Mouse (Mus musculus) neutrophil, adult 5-6 weeks (primary cell): Measurements from ENCODE around the gene Muc1. TPM values are rescaled to one million over a fixed set of nuclear protein-coding genes. Genes with fewer than 3 reads are reported as not detected.
A peak's percentile ranks its signal among the peaks of the same experiment; 100 is the strongest.
"Not testable (repeated sequence)": the region's sequence is repeated elsewhere in the genome, so short reads cannot be mapped to it uniquely, and the experiment has no call there.

Source experiments
- ATAC-seq: fragments of 151-379, 151-347 bp; 2 replicates; pipeline ENCODE4 v1.8.0; 2017; ENCODE audit warnings: mild to moderate bottlenecking, moderate TSS enrichment; ENCODE audit not compliant: insufficient number of reproducible peaks, poor library complexity, low FRiP score, severe bottlenecking; ENCODE audit errors: extremely low read depth
- total RNA-seq: library from RNA; stranded (forward); fragments of 200-1000 nt; gene quantifications from 2 replicates; pipeline ENCODE4 v1.2.3, GENCODE M21; 2017

Muc1 gene
- total RNA-seq, 1 experiment from 2014 or later: 7.1 TPM

DNA sequence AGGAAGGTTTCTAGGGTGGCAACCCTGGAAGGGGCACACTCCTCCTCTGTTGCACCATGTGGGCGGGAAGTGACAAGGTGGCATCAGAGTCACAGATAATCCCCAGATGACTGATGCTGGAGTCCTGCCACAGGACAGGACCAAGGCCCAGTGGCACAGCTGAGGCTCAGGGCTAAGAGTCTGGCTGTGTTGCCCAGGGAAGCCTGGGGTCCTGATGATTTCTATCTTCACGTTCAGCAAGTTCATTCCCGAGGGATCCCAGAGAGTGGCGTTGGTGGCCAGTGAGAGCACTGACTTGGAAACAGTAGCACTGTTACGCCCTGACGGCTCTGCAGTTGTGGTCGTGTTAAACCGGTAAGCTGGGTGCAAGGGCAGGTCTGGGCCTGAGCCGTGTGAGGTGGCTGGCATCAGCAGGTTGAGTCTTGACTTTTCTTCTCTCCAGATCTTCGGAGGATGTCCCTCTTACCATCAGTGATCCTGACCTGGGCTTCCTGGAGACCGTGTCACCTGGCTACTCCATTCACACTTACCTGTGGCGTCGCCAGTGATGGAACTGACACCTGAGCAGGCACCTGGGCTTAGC, 20.7 kb upstream of the Muc1 start:
- ATAC-seq: no peak

DNA sequence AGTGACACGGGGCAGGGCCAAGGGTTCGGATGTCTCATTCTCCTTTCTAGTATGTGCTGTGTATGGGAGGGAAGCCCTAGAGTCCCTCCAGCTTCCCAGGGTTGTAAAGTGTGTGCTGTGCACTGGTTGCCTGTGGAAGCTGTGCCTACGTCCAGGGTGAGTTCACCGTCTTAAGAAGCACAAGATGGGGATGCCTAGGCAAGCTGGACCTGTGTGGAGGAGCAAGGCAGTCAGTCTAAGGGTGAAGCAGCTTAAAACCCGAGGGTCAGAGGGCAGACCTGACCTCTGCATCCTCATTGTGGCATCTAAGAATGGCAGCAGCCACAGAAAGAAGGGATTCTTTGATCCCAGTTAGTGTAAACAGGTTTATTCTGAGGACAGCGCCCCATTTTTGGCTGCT, 20.1 kb upstream of the Muc1 start:
- ATAC-seq: no peak

DNA sequence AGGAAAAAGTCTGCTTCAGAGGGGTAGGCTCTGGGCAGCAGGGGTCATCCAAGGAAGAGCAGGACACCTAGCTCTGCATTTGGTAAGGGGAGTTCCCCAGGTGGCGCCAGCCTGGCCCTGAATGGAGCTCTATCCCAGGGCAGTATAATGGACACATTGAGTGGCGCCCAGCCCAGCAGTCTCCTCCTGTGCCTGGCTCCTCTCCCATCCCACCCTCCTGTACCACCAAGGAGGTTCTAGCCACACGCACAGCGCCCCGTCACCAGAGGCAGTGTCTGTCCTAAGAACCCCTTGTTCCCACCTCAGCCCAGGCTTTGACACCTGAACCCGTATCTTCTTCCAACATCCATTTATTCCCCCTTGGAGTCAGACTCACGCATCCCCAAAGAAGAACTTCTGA, 19.1 kb upstream of the Muc1 start:
- ATAC-seq: no peak

DNA sequence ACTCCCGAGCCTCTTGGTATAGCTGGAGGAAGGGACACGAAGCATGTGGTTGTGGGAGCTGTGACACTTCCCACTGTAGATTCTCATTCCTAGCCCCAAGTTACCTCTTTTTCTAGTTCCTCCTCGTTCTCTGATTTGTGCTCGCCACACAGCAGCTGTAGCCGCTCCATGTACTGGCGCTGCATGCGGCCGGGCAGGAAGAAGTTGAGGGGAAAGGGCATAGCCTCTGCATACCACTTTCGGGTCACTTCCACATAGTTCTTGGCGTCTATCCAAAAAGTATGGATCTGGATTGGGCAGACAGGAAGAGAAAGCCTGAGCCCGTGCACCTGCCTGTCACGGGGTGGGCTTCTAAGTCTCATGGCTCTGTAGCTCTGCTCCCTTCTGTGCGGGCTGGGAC, 18.7 kb upstream of the Muc1 start:
- ATAC-seq: no peak

DNA sequence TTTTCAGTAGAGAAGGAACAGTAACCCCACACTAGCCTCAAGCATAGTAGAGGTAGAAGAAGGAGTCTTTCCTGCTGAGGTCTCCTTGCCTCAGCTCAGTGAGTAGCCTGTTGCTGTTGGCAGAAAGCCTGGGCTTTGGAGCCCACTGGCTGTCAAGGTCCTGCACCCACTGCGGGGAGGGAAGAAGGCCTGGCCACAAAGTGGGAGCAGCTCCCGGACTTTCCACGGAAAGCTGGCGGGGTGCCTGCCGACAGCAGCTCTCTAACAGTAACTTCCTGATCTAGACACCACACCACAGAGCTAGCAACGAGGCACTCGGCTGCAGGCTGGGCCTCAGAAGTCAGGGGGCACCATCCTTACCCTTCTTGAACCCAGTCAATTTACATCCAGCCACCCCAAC, 18.1 kb upstream of the Muc1 start:
- no peak for ATAC-seq

DNA sequence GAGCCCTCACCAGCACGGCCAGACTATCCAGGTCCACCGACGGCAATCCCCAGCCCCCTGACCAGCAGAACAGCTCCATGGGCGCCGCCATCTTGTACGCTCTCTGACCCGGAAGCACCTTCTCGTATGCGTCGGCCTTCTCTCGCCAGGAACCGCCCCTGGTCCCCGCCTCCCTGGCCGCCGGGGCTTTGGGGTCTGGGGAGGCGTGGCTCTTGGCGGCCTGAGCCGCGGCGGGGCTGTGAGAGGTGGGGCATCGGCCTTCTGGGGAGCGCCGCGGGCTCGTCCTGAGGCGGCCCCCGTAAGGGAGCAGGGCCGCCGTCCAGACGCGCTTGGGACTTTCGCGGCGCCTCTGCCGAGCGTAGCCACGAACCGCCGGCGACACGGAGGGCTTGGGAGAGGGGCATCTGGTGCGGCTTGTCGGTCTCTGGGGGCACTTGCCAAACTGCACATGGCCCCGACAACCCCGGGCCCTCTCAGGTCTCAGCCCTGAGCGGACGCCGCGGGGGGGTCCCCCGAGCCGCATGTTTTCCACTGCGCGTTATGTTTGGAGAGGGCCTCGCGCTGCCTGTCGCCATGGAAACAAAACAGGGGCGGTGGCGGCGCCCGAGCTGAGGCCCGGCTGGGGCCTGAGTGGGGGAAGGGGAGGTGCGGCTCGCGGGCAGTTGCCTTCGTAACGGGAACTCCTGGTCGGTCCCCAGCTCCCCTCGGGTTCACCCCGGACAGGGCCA, 14.9 kb upstream of the Muc1 start:
- peak; percentile 72 for ATAC-seq

DNA sequence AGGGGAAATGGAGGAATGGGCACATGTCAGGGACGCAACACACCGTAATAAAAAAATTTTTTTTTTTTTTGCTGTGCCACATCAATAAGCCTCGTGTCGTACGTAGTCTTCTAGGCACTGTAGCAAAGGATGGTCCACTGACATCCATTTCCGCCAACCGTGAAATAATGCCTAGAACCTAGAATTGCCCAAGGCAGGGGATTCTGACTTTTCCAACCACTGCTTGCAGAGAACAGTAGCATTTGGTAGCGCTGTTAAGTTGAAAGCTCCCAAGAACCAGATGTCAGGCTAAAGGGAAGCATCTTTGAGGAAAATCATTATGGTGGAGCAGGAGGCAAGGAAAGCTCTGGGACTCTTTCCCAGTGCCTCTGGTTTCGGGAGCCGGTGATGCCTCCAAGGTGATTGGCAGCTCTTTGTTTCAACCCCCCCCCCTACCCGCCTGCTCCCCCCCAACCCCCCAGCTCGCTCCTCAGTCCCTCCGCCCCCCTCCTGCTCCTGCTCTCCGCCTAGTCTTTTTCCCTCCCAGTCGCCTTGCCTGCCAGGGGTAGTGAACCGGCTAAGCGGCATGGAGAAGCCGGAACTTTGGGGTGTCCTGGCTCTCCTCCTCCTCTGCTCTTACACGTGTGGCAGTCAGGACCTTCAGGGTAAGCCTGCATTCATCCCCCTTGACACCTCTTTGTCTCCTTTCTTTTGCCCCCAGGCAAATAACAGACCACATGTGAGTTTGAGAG, 14.0 kb upstream of the Muc1 start, which contains the start of gene Thbs3:
Gene Thbs3 (plus strand): TSS at position 500 of the 731 bp plus-strand sequence.
- ATAC-seq: no peak

DNA sequence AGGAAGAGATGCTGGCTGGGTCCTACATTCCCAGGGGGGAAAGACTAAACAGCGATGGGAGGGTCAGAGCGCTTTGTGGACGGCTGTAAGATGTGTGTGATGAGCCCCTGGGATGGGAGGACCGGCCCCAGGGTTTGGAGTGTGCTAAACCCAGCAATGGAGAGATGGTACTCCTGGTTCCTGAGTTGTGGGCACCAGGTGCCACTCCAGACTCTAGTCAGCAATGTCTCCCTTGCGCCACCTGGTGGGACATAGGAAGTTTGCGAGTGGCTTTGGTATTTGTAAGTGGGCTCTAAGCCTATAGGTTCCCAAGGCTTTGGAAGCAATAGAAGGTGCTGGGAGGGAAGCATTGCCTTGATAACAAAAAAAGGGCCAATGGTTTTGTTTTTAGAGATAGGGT, 13.0 kb upstream of the Muc1 start:
- peak; percentile 69 for ATAC-seq

DNA sequence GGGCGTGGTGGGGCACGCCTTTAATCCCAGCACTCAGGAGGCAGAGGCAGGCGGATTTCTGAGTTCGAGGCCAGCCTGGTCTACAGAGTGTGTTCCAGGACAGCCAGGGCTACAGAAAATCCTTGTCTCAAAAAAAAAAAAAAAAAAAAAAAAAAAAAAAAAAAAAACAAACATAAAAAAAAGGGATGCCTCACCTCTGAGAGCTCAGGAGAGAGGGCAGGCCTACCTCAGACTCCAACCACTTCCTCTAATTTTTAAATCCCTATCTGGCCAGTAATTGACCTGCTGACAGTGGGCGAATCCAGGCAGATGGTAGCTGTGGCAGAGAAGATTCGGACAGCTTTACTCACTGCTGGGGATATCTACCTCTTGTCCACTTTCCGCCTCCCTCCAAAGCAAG, 12.4 kb upstream of the Muc1 start:
- not testable (repeated sequence) for ATAC-seq

DNA sequence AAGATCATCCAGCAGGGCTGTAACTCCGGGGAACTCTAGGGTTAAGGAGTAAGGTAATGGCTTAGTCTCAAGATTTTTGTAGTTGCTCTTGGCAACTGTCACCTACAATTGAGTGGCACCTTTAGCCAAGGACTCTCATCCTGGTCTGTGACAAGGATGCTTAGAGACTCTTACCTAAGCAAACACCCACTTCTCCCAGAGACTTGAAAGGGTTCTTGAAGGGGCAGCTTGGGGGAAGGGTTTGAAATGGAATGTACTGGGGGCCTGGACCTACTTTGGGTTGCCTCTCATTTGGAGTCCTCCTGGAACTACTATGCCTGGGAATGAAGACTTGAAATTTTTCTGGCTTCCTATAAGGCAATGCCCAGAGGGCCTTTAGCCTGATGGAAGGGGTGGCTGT, 10.6 kb upstream of the Muc1 start:
- ATAC-seq: no peak

DNA sequence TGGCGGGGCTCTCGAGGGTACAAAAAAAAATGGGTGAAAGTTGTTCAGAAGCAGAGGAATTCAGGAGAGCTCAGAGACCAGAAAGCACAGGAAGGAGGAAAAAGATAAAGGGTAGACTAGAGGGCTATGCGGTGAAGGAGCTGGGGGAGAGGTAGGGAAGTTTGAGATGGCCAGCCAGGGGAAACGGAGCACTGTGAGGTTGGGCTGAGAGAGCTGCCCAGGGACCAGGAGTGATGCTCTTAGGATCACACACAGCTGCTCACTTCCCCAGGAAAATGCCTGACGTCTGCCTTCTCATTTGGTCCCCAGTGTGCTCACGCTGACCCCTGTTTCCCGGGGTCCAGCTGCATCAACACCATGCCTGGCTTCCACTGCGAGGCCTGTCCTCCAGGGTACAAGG, 9.3 kb upstream of the Muc1 start:
- ATAC-seq: no peak

DNA sequence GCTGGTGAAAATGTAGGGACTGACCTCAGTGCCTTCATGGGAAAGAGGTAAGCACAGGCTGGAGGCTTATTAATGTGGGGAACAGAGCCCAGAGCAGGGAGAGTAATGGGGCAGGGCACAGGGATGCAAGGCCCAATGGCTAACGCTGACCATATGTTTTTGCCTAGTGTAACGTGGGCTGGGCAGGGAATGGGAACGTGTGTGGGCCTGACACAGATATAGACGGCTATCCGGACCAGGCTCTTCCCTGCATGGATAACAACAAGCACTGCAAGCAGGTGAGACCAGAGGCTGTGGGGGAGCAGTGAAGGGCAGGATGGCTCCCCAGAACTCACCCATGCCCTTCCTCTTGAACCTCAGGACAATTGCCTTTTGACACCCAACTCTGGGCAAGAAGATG, 7.7 kb upstream of the Muc1 start:
- no peak for ATAC-seq

DNA sequence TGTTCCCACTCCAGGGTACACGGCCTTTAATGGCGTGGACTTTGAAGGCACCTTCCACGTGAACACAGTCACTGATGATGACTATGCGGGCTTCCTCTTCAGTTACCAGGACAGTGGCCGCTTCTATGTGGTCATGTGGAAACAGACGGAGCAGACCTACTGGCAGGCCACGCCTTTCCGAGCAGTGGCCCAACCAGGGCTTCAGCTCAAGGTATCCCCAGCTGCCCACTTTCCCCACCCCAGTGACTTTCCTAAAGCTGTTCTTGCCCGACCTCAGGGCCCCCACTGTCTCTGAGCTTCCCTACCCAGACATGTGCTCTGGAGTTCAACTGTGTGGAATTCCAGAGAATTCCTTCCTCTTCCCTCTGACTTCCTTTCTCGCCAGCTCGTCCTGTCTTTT, 4.1 kb upstream of the Muc1 start:
- no peak for ATAC-seq

DNA sequence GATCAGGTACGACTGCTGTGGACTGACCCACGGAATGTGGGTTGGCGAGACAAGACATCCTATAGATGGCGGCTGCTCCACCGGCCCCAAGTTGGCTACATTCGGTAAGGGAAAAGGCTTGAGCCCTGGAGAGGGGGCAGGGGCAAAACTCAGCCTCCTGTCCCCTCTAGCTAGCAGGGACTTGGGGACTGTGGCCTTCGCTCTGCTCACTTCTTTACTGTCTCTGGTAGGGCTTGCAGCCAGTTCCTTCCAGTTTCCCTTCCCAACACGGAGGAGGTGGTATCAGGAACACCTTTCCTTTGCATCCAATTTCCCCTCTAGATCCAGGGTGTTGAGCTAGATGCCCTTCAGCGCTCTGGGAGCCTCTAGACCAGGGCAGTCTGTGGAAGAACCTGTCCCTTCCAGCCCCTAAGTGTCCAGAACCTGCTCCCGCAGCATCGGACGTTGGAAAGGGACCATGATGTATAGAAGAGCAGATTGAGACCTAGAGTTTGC, 3.5 kb upstream of the Muc1 start:
- no peak for ATAC-seq

DNA sequence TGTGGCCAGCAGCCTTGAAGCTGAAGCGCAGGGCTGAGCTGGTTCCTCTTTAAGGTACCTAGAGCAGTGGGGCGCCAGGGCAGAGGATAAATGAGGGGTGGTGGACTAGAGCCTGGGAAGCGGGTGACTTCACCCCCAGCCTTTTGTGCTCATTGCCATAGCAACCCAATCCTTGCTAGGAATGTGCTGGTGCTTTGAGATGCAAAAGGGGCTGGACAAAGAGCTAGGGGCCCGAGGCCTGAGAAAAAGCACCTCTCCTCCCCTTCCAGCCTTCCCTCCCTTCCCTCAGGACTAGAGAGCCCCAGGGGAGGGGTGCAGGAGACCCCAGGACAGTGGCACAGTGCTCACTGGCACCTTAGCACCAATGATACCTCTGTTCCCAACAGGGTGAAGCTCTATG, 2.9 kb upstream of the Muc1 start:
- no peak for ATAC-seq

DNA sequence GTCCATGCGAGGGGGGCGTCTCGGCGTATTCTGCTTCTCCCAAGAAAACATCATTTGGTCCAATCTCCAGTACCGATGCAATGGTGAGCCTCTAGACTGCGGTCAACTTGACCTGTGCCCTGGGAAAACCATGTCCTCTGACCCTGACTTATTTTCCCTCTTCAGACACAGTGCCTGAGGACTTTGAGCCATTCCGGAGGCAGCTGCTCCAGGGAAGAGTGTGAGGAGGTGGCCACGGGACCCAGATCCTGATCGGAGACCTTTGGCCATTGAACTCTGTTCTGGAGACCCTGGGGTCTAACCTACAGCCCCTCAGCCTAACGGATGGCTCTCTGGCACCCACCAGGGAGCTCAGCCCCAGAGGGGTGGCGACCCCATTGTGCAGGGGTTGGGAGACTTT, 2.5 kb upstream of the Muc1 start:
- ATAC-seq: no peak

DNA sequence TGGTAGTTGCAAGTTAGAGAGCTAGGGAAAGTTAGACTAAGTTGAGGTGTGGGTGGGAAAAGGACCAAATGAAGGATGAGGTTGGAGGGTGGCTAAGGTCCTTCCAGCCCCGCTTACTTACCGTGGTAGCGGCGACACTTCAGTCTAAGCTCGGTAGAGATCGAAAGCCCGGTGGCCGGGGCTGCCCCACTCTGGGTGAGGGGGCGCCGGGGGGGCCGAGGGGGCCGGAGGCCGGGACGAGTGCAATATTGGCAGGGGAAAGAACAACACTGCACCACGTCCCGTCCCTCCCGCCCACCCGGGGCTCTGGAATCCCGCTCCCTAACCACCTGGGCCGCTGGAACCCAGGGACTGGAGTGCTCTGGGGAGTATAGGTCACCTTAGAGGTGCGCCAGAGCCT, 2.0 kb upstream of the Muc1 start, which contains the start of gene Mtx1:
Gene Mtx1 (minus strand): TSS at position 189 of the 400 bp plus-strand sequence.
- no peak for ATAC-seq

DNA sequence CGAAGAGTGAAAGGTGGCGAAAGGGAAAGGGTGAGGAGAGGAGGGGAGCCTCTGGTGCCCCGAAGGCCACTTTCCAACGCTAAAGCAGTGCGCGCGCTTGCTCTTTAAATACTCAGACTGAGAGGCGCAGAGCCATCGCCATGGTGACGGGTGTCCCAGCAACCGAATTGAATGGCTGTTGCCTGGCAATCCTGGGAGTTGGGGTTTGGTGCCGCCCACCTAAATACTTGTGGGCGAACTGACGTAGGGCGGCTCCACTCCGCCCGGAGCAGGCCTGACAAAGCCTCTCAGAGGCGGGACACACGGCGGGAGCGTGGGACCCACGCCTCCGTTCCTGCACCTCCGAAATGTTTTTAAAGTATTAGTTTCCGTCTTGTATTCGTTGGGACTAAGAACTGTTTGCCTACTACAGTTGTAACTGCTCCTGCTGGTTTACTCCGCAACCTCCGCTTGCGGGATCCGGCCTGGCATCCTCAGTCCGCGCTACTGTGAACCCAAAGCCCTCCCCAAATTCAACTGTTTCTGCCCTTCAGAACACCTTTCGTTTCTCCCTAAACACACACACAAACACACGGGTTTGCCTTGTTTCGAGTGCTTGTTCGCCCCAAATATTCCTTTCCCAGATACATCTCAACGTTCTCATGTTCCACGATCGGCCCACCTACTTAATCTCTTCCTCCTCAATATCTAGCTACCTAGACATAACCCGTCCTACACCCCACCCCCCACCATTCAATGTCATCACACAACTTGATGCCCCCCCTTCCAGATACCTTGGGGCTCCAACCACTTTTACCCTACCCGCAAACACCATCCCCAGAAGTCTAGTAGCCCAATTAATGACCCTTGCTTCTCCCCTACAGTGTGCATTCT, 1.3 kb upstream of the Muc1 start:
- ATAC-seq: 0 out of 2 replicates have a peak, but pooled peaks have one; percentile 7

DNA sequence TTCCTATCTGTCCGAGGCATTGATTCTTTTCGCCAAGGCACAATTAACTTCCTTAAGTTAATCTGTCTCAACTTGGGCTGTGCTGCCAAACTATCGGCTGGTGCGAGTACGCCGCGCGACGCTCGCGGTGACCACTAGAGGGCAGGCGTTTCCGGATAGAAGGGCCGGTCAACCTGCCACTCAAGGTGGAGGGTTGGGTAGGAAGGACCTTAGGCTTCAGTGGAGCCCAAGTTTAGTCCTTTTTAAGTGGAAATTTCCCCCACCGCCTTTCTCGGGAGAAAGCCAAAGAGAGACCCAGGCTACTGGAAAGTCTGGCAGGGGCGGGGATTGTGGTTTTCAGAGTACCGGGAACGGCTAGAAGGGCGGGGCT, 692 bp upstream of the Muc1 start:
- ATAC-seq: peak; percentile 82
